Mouse (Mus musculus) small intestine, adult 2 months (tissue): ENCODE results near the gene Fgfbp1.

ENCODE experiments used
- CTCF ChIP-seq: fragments of 200-500 bp; IDR thresholded peaks from 2 replicates; pipeline ENCODE4 v1.5.1; 2012; ENCODE audit warnings: low read depth, mild to moderate bottlenecking, control low read depth, inconsistent platforms, low read length, moderate library complexity, mixed read lengths; ENCODE audit not compliant: insufficient replicate concordance, insufficient read length; ENCODE audit errors: extremely low read depth
- POLR2A ChIP-seq: fragments of 200-500 bp; IDR thresholded peaks from 2 replicates; pipeline ENCODE4 v1.6.1; 2012; ENCODE audit warnings: low read depth, mild to moderate bottlenecking, control low read depth, inconsistent platforms, low read length, moderate library complexity

GRCm38 (mm10) chr5:43948748-43949275 is 32.8 kb downstream of the Fgfbp1 start:
- TF ChIP-seq POLR2A (no peak), CTCF (no peak)
